7 mouse cellular contexts compared by ENCODE assay signal in the genomic region with DNA sequence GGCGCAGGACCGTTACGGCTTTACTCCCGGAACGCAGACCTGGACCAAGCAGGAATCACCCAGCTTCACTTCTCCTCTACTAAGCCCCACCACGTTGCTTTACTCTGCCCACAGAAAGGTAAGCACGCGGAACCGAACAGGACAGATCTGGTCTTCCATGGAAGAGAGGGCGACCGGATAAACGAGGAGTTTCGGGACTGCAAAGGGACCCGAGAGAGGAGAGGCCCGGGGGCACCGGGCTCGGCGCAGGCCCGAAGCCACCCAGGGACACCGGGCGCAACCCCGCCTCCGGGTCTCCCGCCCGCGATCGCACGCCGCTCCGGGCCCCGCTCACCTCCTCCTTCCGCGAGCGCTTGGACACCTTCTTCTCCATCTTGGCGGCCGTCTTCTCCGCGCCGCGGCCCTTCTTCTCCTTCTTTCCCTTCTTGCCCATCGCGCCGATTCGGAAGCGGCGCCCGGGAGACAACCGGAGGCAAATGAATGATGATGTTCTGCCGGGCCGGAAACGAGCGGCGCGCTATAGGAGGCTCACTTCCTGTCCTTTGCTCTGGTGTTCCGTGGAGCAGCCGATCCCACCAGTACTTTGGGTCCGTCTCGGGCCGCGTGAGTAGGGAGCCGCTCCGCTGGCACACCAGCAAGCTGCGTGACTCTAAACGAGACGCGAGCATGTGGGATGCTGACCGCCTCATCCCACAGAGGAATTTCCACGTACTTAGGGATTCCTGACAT. TPM values are rescaled to one million over a fixed set of nuclear protein-coding genes. Genes with fewer than 3 reads are reported as not detected.
DNase-seq lines count a peak whose midpoint lies in the region; ATAC-seq and TF ChIP-seq lines count a peak whose summit lies in the region.

A gene (minus strand): TSS at position 522 of the 729 bp plus-strand sequence.

- H3K27ac ChIP-seq in intestine, postnatal 0 days (ENCODE audit: low read depth, low read length) = no peak within 1 kb of the TSS; the same call in 1 of the 2 replicates
- H3K27ac ChIP-seq in midbrain, embryonic 12.5 days (replicated peaks) = peak within 1 kb of the TSS; percentile 46
- H3K27ac ChIP-seq in small intestine, adult 2 months (ENCODE audit: insufficient read depth, low read depth, low read length) = peak within 1 kb of the TSS; percentile 52

- no peaks in the 10 kb centered on the region for H3K36me3 ChIP-seq in intestine, postnatal 0 days (ENCODE audit: control insufficient read depth, insufficient read depth)
- H3K36me3 ChIP-seq in midbrain, embryonic 12.5 days = no peaks in the 10 kb centered on the region
- H3K36me3 ChIP-seq in small intestine, adult 2 months (ENCODE audit: control insufficient read depth, insufficient read depth, low read length) = no peaks in the 10 kb centered on the region

- peaks cover 6% of the 10 kb centered on the region; the same call in 1 of the 2 replicates for H3K4me1 ChIP-seq in intestine, postnatal 0 days (replicated peaks; ENCODE audit: control insufficient read depth, insufficient read depth, low read length)
- peaks cover 19% of the 10 kb centered on the region for H3K4me1 ChIP-seq in midbrain, embryonic 12.5 days
- peaks cover 2% of the 10 kb centered on the region; the same call in 1 of the 2 replicates for H3K4me1 ChIP-seq in small intestine, adult 2 months (ENCODE audit: control insufficient read depth, insufficient read depth, insufficient read length, low read length)

- no peaks in the 10 kb centered on the region for H3K27me3 ChIP-seq in intestine, postnatal 0 days (replicated peaks; ENCODE audit: control insufficient read depth, insufficient read depth, low read length)
- no peaks in the 10 kb centered on the region for H3K27me3 ChIP-seq in midbrain, embryonic 12.5 days
- no peaks in the 10 kb centered on the region for H3K27me3 ChIP-seq in small intestine, adult 2 months (ENCODE audit: control insufficient read depth, insufficient read depth, low read length)

- no peak for TF ChIP-seq POLR2A in small intestine, adult 2 months (IDR thresholded peaks at IDR 0.05; ENCODE audit: low read depth, low read length)

- no peak for TF ChIP-seq CTCF in intestine, postnatal 0 days (IDR thresholded peaks at IDR 0.05; ENCODE audit: low read depth)
- no peak for TF ChIP-seq CTCF in small intestine, adult 2 months (IDR thresholded peaks at IDR 0.05; ENCODE audit: extremely low read depth, insufficient read length, insufficient replicate concordance, low read depth, low read length)

- H3K9ac ChIP-seq in intestine, postnatal 0 days (ENCODE audit: low read depth, low read length) = peak within 1 kb of the TSS; percentile 85
- peak within 1 kb of the TSS; percentile 92 for H3K9ac ChIP-seq in midbrain, embryonic 12.5 days (replicated peaks)

- H3K4me2 ChIP-seq in intestine, postnatal 0 days (replicated peaks; ENCODE audit: low read depth) = peak within 1 kb of the TSS; percentile 93
- H3K4me2 ChIP-seq in midbrain, embryonic 12.5 days (replicated peaks) = peak within 1 kb of the TSS; percentile 96

- under 1% methylated on average over 63 of the region's 68 CpGs for WGBS in intestine, postnatal 0 days
- under 1% methylated on average over 67 of the region's 68 CpGs for WGBS in midbrain, embryonic 12.5 days
- WGBS in small intestine, adult 2 months = under 1% methylated on average over 67 of the region's 68 CpGs

- DNase-seq in adrenal gland, adult 8-10 months = peak; percentile 76
- peak; percentile 89 for DNase-seq in embryo, embryonic 9.5 days (ENCODE audit: extremely low spot score)
- DNase-seq in gonadal fat pad, adult 2 months (ENCODE audit: low read depth) = no peak
- DNase-seq in left cerebral cortex, postnatal 4 days = peak; percentile 86

- intact Hi-C loops in left cerebral cortex, postnatal 4 days (cut with DNase I) = no loop called here

- H3K4me3 ChIP-seq in intestine, postnatal 0 days (ENCODE audit: low read depth, low read length) = peak within 1 kb of the TSS; percentile 89
- H3K4me3 ChIP-seq in midbrain, embryonic 12.5 days = peak within 1 kb of the TSS; percentile 96
- H3K4me3 ChIP-seq in small intestine, adult 2 months (ENCODE audit: low read depth, low read length) = peak within 1 kb of the TSS; percentile 95

- ATAC-seq in intestine, postnatal 0 days = peak; percentile 97
- peak; percentile 94 for ATAC-seq in midbrain, embryonic 12.5 days (ENCODE audit: low FRiP score, low read depth)

- H3K9me3 ChIP-seq in intestine, postnatal 0 days (ENCODE audit: control insufficient read depth) = no peaks in the 10 kb centered on the region
- H3K9me3 ChIP-seq in midbrain, embryonic 12.5 days = no peaks in the 10 kb centered on the region

RNA-seq across cellular contexts. Expression of the gene that starts here (rescaled TPM):
- total RNA-seq in adrenal gland, adult 8-10 months (2022) = 10 to 100 TPM; 22.4 to 36.8 (median 29.4) TPM
- polyA plus RNA-seq in gonadal fat pad, adult 2 months (2012; rRNA removed) = 16.5 and 22.0 TPM in 2 replicates
- 10.7 and 12.1 TPM in 2 replicates for polyA plus RNA-seq in intestine, postnatal 0 days (2015; fragmentation: Nextera tagmentation; extraction: Ambion mirVana)
- total RNA-seq in left cerebral cortex, postnatal 4 days (2021) = 10 to 100 TPM; 39.7 to 45.2 TPM
- polyA plus RNA-seq in midbrain, embryonic 12.5 days (2016; fragmentation: Nextera tagmentation; extraction: Ambion mirVana) = 49.3 and 50.4 TPM in 2 replicates
- polyA plus RNA-seq in small intestine, adult 2 months (2012; rRNA removed) = 7.1 and 10.8 TPM in 2 replicates
